Mouse (Mus musculus): ENCODE data around the gene Igdcc3.

GRCm38 (mm10) chr9:65195982-65196737, 55.2 kb downstream of the Igdcc3 start:
- TF ChIP-seq CTCF (IDR thresholded peaks at IDR 0.05; ENCODE audit: low read depth) (no peak), EP300 (IDR thresholded peaks at IDR 0.05; ENCODE audit: low read depth) (peak; percentile 95)

Measured in heart, postnatal 0 days (tissue).